Mouse (Mus musculus) adrenal gland (tissue): ENCODE data around the gene 6430571L13Rik.

Experiments used
- intact Hi-C: fragments of 180-260 bp; cut with DNase I; formaldehyde crosslinking; loops from one replicate; pipeline ENCODE4 v1.15.1; 2025
- long read RNA-seq, 2 experiments: library from polyadenylated mRNA; unstranded; transcript quantifications; one replicate each; pipeline ENCODE4 v2.0.0; 2020; ENCODE audit warnings: borderline replicate concordance in 1 of 2; ENCODE audit not compliant: insufficient replicate concordance in 1 of 2

The 6430571L13Rik gene
- long read RNA-seq, experiment 1, result 0 reads
- long read RNA-seq, experiment 2, result 0 reads

- intact Hi-C loops, result no loop called here
These were observed at the start of gene 6430571L13Rik for GRCm38 (mm10) chr9:107340267-107340859. Gene 6430571L13Rik, plus strand, starts transcription at chr9:107340602.

GRCm38 (mm10) chr9:107290897-107291296 lies 49.5 kb upstream of the 6430571L13Rik start:
- intact Hi-C loops, result loop anchor here (1.0 to 5.0 kb wide), 6 partner anchors 45 to 619 kb away; partner anchors contain the start of gene Tex264

DNA sequence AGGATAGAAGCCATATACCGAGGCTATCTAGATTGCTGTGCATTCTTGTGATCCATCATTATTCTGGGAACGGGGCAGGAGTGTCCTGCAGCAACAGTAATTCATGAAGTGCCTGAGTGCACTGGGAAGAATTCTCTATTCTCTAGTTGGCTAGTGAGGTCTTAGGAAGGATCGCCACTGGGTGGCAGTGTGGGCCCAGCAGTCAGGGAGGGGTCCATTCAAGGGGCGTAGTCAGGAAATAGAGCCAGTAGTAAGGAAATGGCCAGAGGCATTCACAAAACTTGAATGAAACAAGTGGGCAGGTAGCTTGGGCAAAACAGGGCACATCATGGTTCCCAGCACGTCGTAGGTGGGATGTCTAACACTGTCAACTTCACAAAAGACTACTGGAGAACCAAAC lies 46.2 kb upstream of the 6430571L13Rik start:
- intact Hi-C loops, result loop anchor here (1.0 to 5.0 kb wide), 4 partner anchors 42 to 622 kb away; partner anchors contain the start of gene Tex264

- intact Hi-C loops, result no loop called here
These were observed 44.8 kb upstream of the 6430571L13Rik start for GRCm38 (mm10) chr9:107295616-107296015.

- intact Hi-C loops, result no loop called here
These were observed 44.6 kb upstream of the 6430571L13Rik start, which contains the start of gene Cish for GRCm38 (mm10) chr9:107296016-107296040. Gene Cish, plus strand, starts transcription at chr9:107296026.

DNA sequence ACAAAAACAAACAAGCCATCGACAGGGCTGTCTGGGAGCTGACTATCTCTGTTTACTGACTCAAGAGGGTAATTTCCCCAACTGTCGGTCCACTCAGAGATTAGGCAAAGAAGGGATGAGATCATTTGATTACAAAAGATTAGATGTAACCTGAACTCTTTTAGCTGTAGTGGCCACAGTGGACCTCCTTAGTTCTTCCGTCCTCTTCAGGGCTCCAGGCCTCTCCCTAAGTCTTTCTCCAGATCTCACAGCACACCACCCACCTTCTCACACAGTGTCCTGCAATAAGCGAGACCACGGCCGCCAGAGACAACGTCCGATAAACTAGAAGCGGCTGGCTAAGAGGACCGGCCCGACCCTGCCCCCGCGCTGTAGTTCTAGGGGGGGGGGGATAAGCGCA lies 44.4 kb upstream of the 6430571L13Rik start:
- intact Hi-C loops, result no loop called here

GRCm38 (mm10) chr9:107296501-107296965 lies 43.9 kb upstream of the 6430571L13Rik start:
- intact Hi-C loops, result no loop called here

DNA sequence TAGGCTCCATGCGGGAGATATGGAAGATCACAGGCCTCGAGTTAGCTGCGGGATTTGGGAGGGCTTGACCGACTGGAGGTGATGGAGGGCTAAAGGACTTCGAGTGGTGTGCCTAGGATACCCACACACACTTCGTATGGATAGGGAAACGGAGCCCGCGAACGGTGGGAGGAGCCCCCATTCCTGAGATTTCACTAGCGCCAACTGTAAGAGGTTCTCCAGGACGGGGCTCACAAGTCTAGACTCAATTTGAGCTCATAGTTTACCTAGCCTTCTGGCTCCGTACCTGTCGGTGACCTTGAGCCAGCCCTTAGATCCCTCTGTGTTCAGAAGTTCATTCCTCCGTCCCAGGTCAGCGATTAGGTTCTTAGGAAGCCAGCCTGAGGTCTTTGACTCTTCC lies 43.3 kb upstream of the 6430571L13Rik start:
- intact Hi-C loops, result no loop called here

DNA sequence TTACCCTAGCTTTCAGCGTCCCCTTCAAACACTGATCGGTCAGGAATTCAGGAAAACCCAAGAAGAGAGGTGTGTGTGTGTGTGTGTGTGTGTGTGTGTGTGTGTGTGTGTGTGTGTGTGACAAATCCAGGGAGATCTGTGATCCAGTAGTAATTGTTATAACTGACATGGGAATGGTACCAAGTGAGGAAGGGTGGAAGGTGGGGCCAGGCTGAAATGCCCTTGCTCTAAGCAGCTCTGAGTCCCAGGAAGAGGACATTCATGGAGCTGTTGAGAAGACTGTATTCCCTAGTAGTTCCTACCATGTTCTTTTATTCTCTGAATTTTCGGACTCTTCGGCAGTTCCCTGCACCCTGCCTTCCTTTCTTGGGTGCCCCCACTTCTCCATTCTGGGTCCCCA lies 42.7 kb upstream of the 6430571L13Rik start:
- intact Hi-C loops, result no loop called here

DNA sequence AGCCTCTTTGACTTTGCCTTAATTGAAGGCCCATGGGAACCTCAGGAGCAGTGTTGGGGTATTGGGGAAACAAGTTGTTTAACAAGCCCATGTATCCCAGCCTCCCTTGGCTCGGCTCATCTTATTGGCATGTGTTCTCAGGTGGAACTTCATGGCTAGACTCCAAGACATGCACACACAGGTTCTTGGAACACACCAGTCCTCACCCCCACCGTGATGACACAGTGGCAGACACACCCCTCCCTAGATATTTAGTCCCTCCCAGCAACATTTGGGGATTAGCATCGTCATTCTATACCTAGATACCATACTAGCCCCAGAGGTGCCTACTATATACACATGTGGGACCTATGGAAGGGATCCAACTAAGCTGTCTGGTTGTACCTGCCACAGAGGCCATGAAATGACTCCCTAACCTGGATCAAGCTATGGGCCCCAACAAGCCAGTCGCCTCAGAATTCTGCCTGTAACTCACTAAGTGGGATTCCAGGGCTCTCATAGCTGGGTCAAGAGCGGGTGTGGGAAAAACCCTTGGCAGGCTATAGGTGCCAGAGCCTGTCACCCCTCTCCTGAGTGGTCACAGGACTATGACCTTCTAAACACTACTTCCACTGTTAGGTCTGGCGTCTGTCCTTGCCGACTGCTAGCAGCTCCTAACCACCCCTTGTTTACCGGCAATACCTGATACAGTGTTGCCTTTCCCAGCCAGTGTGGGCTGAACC lies 42.2 kb upstream of the 6430571L13Rik start:
- intact Hi-C loops, result no loop called here

DNA sequence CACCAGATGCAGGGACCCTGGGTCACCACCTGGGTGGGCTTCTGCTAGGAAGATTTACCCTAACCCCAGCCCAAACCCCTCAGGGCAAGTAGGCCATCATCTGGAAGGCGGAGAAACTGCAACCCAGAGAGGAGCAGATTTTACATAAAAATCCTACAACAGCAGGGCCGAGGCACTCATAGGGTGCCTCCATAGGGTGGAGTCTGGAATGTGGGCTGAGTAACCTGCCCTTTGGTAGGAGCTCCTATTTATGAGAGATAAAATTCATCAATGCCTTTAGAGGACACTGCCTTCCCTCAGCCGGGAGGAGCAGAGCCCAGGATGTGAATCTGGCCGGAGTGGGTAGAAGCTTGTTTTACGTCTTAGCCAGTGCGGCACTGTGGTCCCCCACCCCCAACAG lies 41.5 kb upstream of the 6430571L13Rik start:
- intact Hi-C loops, result no loop called here

- intact Hi-C loops, result no loop called here
These were observed 40.6 kb upstream of the 6430571L13Rik start for GRCm38 (mm10) chr9:107299783-107300182.

GRCm38 (mm10) chr9:107300224-107300973 lies 40.0 kb upstream of the 6430571L13Rik start:
- intact Hi-C loops, result no loop called here

DNA sequence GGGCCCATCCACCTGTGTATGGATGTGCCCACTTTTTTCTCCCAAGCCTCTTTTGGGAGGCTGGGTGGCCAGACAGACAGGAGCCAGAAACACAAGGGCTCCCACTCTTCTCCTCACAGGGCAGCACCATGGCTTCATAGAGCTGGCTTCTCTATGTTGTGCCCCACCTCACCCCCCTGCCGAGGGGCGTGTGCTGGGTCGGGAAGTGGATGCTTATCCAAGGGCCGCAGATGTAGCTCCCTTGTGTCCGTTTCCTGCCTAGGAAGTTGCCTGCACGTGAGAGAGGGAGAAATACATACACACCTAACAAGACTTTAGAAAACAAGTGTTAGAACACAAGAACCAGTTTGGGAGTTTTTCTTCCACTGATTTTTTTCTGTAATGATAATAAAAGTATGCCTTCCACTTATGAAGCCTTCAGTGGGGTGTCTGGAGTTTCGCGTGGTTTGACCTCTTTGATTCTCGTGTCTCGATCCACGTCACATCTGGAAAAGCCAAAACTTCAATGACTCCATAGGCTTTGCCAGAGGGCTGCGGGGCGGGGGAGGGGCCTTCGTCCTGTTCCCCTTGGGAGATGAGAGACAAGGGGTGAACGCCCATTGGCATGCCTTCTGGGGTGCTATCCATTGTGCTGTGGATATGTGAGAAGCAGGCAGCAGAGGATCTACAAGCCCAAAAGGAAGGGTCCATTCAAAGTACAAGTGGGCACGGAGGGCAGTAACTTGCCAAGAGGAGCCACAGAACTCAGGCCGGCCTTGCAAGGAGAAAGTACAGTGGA lies 38.7 kb upstream of the 6430571L13Rik start:
- intact Hi-C loops, result no loop called here

DNA sequence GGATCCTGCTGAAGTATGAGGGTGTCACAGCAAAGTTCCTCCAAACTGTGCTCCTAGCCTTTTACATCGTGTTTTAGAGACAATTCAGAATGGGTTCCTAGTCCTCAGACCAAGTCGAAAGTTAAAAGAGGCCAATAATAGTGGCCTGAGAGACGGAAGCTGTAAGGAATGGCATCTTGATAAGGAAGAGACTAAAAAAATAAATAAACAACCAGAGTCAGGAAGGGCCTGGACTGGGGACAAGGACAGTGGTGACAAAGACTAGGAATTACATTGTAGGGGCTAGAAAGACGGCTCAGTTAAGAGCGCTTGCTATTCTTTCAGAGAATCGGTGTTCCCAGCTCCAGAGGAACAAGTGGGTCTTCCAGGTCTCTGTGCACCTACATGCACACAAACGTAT lies 37.8 kb upstream of the 6430571L13Rik start:
- intact Hi-C loops, result no loop called here

GRCm38 (mm10) chr9:107303121-107303820 lies 37.1 kb upstream of the 6430571L13Rik start:
- intact Hi-C loops, result no loop called here

DNA sequence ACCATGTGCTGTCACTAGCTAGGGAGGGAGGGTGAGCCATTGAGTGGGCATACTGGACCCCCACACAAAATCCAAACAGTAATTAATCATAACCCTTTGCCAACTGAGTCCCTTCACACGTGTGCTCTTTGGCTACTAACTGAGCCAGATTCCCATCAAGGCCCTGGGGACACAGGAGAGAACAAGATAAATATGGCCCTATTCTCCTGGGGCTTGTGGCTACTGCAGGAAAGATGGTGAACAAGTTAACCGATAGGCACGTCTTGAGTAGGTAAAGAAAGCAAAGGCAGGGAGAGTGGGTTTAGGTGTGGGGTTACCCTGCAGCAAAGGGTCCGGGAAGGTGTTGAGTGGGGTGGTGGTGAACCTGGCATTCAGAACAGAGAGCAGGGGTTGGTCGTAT lies 36.5 kb upstream of the 6430571L13Rik start:
- intact Hi-C loops, result no loop called here

- intact Hi-C loops, result no loop called here
These were observed 36.0 kb upstream of the 6430571L13Rik start for GRCm38 (mm10) chr9:107304383-107304782.

- intact Hi-C loops, result no loop called here
These were observed 35.4 kb upstream of the 6430571L13Rik start for GRCm38 (mm10) chr9:107305012-107305411.

- intact Hi-C loops, result no loop called here
These were observed 34.5 kb upstream of the 6430571L13Rik start for GRCm38 (mm10) chr9:107305601-107306542.
